Mouse (Mus musculus): Measurements from ENCODE around the gene Mast1.

GRCm38 (mm10) chr8:84909162-84909767 is 27.9 kb downstream of the Mast1 start:
- TF ChIP-seq GATA1 (IDR thresholded peaks at IDR 0.05; ENCODE audit: borderline replicate concordance, low read length) (no peak), TAL1 (conservative IDR thresholded peaks at IDR 0.05; ENCODE audit: low read depth, low read length) (no peak)

Measured in G1E (cell line).